Mouse (Mus musculus): ENCODE results near the gene Amy2a1. TPM values are rescaled to one million over a fixed set of nuclear protein-coding genes. Genes with fewer than 3 reads are reported as not detected.
"Not testable (repeated sequence)": the region's sequence is repeated elsewhere in the genome, so short reads cannot be mapped to it uniquely, and the experiment has no call there.

The Amy2a1 gene
- not detected in 2 replicates for total RNA-seq (2014; fragmentation: Nextera tagmentation)
- total RNA-seq (2017) = not detected in 2 replicates
- polyA plus RNA-seq (2012) = not detected in 2 replicates

DNA sequence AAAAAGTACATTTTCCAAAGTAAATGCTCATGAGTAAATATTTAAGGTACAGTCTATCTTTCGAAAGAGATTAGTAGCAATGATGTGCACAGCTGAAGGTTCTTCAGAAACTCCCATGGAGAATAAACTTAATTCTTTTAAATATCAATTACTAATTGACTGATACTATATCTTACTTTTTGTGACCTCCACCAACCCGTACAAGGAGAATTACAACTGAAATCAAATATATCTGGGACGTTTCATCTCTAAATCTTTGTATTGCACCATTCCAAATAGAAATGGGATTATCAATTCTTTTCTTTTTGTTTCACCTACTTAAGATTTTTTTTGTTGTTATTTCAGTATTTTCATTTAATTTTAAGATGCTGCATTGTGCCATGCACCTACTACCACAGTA is at the start of gene Amy2a1:
Gene Amy2a1, minus strand, starts transcription at position 101 of the 400 bp plus-strand sequence.
- not testable (repeated sequence) for H3K27me3 ChIP-seq (ENCODE audit: insufficient read depth, low read length); DNase-seq (ENCODE audit: low spot score); H3K36me3 ChIP-seq (replicated peaks); ATAC-seq (ENCODE audit: extremely low read depth, insufficient number of reproducible peaks, low FRiP score, poor library complexity, severe bottlenecking); H3K4me1 ChIP-seq (ENCODE audit: insufficient read depth, low read depth, low read length); H3K9me3 ChIP-seq (replicated peaks); H3K4me3 ChIP-seq (ENCODE audit: low read depth, low read length)

DNA sequence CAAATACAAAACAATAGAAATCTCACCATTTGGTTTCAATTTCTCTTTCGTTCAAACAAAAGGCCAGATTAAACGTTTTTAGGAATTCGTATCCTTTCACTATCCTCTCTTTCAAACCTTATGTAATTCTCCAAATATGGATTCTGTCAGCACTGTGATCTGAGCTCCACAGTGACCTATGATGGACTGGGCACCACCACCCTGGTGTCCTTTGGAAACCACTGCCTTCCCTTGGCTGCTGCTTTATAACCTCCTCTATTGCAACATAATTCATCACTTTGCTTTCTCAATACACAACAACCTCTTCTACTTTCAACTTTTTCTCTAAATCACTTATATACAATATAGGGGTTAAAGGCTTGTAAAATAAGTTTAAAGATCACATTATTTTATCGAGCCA is 42.4 kb upstream of the Amy2a1 start:
- Histone ChIP-seq H3K9me3 (replicated peaks) (no peaks in the 10 kb centered on the region), H3K4me1 (ENCODE audit: insufficient read depth, low read depth, low read length) (no peaks in the 10 kb centered on the region), H3K27me3 (ENCODE audit: insufficient read depth, low read length) (no peaks in the 10 kb centered on the region), H3K4me3 (ENCODE audit: low read depth, low read length) (no peak overlapping the region), H3K36me3 (replicated peaks) (no peaks in the 10 kb centered on the region)
- TF ChIP-seq POLR2AphosphoS5 (IDR thresholded peaks at IDR 0.05; ENCODE audit: insufficient replicate concordance, low read depth, low read length) (no peak), TAL1 (conservative IDR thresholded peaks at IDR 0.05; ENCODE audit: low read depth, low read length) (no peak), CTCF (IDR thresholded peaks at IDR 0.05; ENCODE audit: low read depth, low read length) (no peak), GATA2 (IDR thresholded peaks at IDR 0.05; ENCODE audit: borderline replicate concordance, low read depth, low read length) (no peak), GATA1 (IDR thresholded peaks at IDR 0.05; ENCODE audit: borderline replicate concordance, low read length) (no peak)
- DNase-seq (ENCODE audit: low spot score) (no peak), ATAC-seq (ENCODE audit: extremely low read depth, insufficient number of reproducible peaks, low FRiP score, poor library complexity, severe bottlenecking) (no peak)

DNA sequence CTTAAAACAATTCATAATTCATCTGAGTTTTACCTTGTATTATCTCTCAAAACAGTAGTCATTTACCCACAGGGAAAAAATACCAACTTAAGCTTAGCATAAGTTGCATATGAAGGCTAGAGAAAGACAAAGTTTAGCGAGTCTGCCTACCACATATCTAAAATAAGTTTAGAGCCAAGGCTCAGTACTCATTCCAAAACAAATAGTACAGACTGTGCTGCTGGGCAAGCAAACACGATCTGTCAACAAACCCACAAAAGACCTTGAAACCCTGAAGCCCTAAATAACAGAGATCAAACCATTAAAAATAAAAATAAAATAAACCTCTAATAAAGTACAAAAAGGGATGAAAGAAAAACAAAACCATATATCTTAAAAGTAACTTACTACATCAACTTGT is 41.9 kb upstream of the Amy2a1 start:
- ATAC-seq (ENCODE audit: extremely low read depth, insufficient number of reproducible peaks, low FRiP score, poor library complexity, severe bottlenecking) (no peak), DNase-seq (ENCODE audit: low spot score) (no peak)
- H3K27me3 ChIP-seq (ENCODE audit: insufficient read depth, low read length) = no peaks in the 10 kb centered on the region
- H3K36me3 ChIP-seq (replicated peaks) = no peaks in the 10 kb centered on the region
- no peaks in the 10 kb centered on the region for H3K4me1 ChIP-seq (ENCODE audit: insufficient read depth, low read depth, low read length)
- no peak overlapping the region for H3K4me3 ChIP-seq (ENCODE audit: low read depth, low read length)
- no peaks in the 10 kb centered on the region for H3K9me3 ChIP-seq (replicated peaks)
- TF ChIP-seq POLR2AphosphoS5 (IDR thresholded peaks at IDR 0.05; ENCODE audit: insufficient replicate concordance, low read depth, low read length) (no peak), GATA1 (IDR thresholded peaks at IDR 0.05; ENCODE audit: borderline replicate concordance, low read length) (no peak), GATA2 (IDR thresholded peaks at IDR 0.05; ENCODE audit: borderline replicate concordance, low read depth, low read length) (no peak), CTCF (IDR thresholded peaks at IDR 0.05; ENCODE audit: low read depth, low read length) (no peak), TAL1 (conservative IDR thresholded peaks at IDR 0.05; ENCODE audit: low read depth, low read length) (no peak)

- Histone ChIP-seq H3K4me3 (ENCODE audit: low read depth, low read length) (no peak overlapping the region), H3K36me3 (replicated peaks) (no peaks in the 10 kb centered on the region), H3K4me1 (ENCODE audit: insufficient read depth, low read depth, low read length) (no peaks in the 10 kb centered on the region), H3K27me3 (ENCODE audit: insufficient read depth, low read length) (no peaks in the 10 kb centered on the region), H3K9me3 (replicated peaks) (no peaks in the 10 kb centered on the region)
- TF ChIP-seq POLR2AphosphoS5 (IDR thresholded peaks at IDR 0.05; ENCODE audit: insufficient replicate concordance, low read depth, low read length) (no peak), TAL1 (conservative IDR thresholded peaks at IDR 0.05; ENCODE audit: low read depth, low read length) (no peak), CTCF (IDR thresholded peaks at IDR 0.05; ENCODE audit: low read depth, low read length) (no peak), GATA1 (IDR thresholded peaks at IDR 0.05; ENCODE audit: borderline replicate concordance, low read length) (no peak), GATA2 (IDR thresholded peaks at IDR 0.05; ENCODE audit: borderline replicate concordance, low read depth, low read length) (no peak)
- no peak for DNase-seq (ENCODE audit: low spot score)
- no peak for ATAC-seq (ENCODE audit: extremely low read depth, insufficient number of reproducible peaks, low FRiP score, poor library complexity, severe bottlenecking)
These were observed 39.9 kb upstream of the Amy2a1 start for GRCm38 (mm10) chr3:113572158-113572557.

GRCm38 (mm10) chr3:113539692-113540091 is 7.5 kb upstream of the Amy2a1 start:
- H3K4me3 ChIP-seq (ENCODE audit: low read depth, low read length) = no peak overlapping the region
- H3K4me1 ChIP-seq (ENCODE audit: insufficient read depth, low read depth, low read length) = no peaks in the 10 kb centered on the region
- H3K27me3 ChIP-seq (ENCODE audit: insufficient read depth, low read length) = no peaks in the 10 kb centered on the region
- TF ChIP-seq GATA1 (IDR thresholded peaks at IDR 0.05; ENCODE audit: borderline replicate concordance, low read length) (no peak), TAL1 (conservative IDR thresholded peaks at IDR 0.05; ENCODE audit: low read depth, low read length) (no peak), CTCF (IDR thresholded peaks at IDR 0.05; ENCODE audit: low read depth, low read length) (no peak), POLR2AphosphoS5 (IDR thresholded peaks at IDR 0.05; ENCODE audit: insufficient replicate concordance, low read depth, low read length) (no peak), GATA2 (IDR thresholded peaks at IDR 0.05; ENCODE audit: borderline replicate concordance, low read depth, low read length) (no peak)
- ATAC-seq (ENCODE audit: extremely low read depth, insufficient number of reproducible peaks, low FRiP score, poor library complexity, severe bottlenecking) (no peak), DNase-seq (ENCODE audit: low spot score) (no peak)
- no peaks in the 10 kb centered on the region for H3K9me3 ChIP-seq (replicated peaks)
- no peaks in the 10 kb centered on the region for H3K36me3 ChIP-seq (replicated peaks)

Other genes starting within 250 kb of the Amy2a1 start
- gene Amy2a4, start 241.0 kb downstream of the Amy2a1 start, total RNA-seq (2014; fragmentation: Nextera tagmentation) = not detected in 2 replicates
- gene Amy2a4, start 241.0 kb downstream of the Amy2a1 start, total RNA-seq (2017) = 0.05 and 0.06 TPM in 2 replicates
- gene Amy2a4, start 241.0 kb downstream of the Amy2a1 start, polyA plus RNA-seq (2012) = not detected in 2 replicates
- not detected in 2 replicates for gene Amy2a3, start 208.4 kb downstream of the Amy2a1 start, total RNA-seq (2014; fragmentation: Nextera tagmentation)
- gene Amy2a3, start 208.4 kb downstream of the Amy2a1 start, total RNA-seq (2017) = 0.05 and 0.06 TPM in 2 replicates
- gene Amy2a3, start 208.4 kb downstream of the Amy2a1 start, polyA plus RNA-seq (2012) = not detected in 2 replicates
- gene Amy2a2, start 175.8 kb downstream of the Amy2a1 start, total RNA-seq (2014; fragmentation: Nextera tagmentation) = not detected in 2 replicates
- 0.05 and 0.06 TPM in 2 replicates for gene Amy2a2, start 175.8 kb downstream of the Amy2a1 start, total RNA-seq (2017)
- gene Amy2a2, start 175.8 kb downstream of the Amy2a1 start, polyA plus RNA-seq (2012) = not detected in 2 replicates
- gene Amy1, start 74.3 kb upstream of the Amy2a1 start, total RNA-seq (2014; fragmentation: Nextera tagmentation) = 0.60 and 4.5 TPM in 2 replicates
- gene Amy1, start 74.3 kb upstream of the Amy2a1 start, total RNA-seq (2017) = 2.3 and 2.7 TPM in 2 replicates
- gene Amy1, start 74.3 kb upstream of the Amy2a1 start, polyA plus RNA-seq (2012) = 0.06 and 0.13 TPM in 2 replicates
- gene Rnpc3, start 97.7 kb upstream of the Amy2a1 start, total RNA-seq (2014; fragmentation: Nextera tagmentation) = 57.8 and 63.0 TPM in 2 replicates
- 57.4 and 72.2 TPM in 2 replicates for gene Rnpc3, start 97.7 kb upstream of the Amy2a1 start, total RNA-seq (2017)
- 9.3 and 11.3 TPM in 2 replicates for gene Rnpc3, start 97.7 kb upstream of the Amy2a1 start, polyA plus RNA-seq (2012)

Measured in G1E (cell line).